Mouse (Mus musculus) kidney, adult 2 months (tissue): ENCODE measurements around the gene Limch1.

ENCODE experiments used
- CTCF ChIP-seq: fragments of 200-500 bp; conservative IDR thresholded peaks from 2 replicates; pipeline ENCODE4 v1.5.1; 2011; ENCODE audit warnings: low read depth, mild to moderate bottlenecking, control low read depth, low read length, moderate library complexity, mixed read lengths; ENCODE audit not compliant: insufficient read depth, insufficient read length
- POLR2A ChIP-seq: fragments of 200-500 bp; IDR thresholded peaks from one replicate; pipeline ENCODE4 v1.6.1; 2011; ENCODE audit warnings: low read depth, low read length, control low read depth

- TF ChIP-seq CTCF (no peak), POLR2A (no peak)
Measured at GRCm38 (mm10) chr5:66723037-66723436, 22.6 kb upstream of the Limch1 start.
